In the genomic region with DNA sequence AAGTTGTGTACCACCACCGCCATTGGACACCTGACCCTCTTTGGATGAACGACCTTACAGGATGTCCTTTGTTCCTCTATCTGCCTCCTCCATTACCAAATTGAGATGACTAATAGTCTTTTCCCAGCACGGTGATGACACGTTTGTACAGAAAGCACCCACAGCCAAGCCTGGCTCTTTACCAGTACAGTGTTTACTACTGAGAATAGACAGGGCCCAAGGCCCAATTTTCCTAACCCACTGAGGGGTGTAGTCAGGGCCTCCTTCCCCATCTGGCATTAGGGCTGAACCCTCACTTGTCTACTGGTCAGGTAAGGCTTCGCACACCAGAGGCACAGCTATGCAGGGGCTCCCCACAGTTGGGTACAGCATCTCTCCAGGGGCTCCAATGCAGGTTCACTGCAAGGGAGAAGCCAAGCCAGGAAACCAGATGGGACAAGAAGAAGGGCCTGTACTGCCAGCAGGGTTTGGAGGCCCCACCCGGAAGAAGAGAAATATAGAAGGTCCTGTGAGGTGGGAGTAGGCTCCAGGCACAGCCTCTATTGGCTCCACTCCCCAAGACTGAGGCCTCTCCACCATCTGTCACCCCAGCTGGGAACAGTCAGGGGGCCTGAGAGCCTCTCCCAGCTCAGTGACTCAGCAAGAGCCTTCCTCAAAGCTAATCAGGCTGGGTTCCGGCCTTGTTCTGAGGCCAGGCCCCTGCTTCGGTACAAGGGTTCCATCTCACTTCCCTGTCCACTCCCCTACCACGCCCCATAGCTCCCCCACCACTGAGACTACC, we compare ENCODE assay signal across 8 mouse cellular contexts. TPM values are rescaled to one million over a fixed set of nuclear protein-coding genes. Genes with fewer than 3 reads are reported as not detected.
DNase-seq lines count a peak whose midpoint lies in the region; ATAC-seq lines count a peak whose summit lies in the region.

No protein-coding gene starts in this region.

- DNase-seq in neural tube, embryonic 11.5 days (ENCODE audit: low spot score), result no peak
- DNase-seq in neural tube, embryonic 10.5 days (ENCODE audit: extremely low spot score, low spot score), result no peak
- peak; percentile 97 to 99 for DNase-seq in cerebellum, adult 18-20 months
- DNase-seq in frontal cortex, adult 2 months (ENCODE audit: extremely low spot score in 1 of 2, low spot score in 1 of 2), result peak; percentile 77 to 87
- DNase-seq in layer of hippocampus, postnatal 14 days (ENCODE audit: low spot score in 2 of 2), result peak; percentile 75 to 80
- peak; percentile 68 for DNase-seq in lung, postnatal 14 days
- DNase-seq in spleen, postnatal 4 days (ENCODE audit: low spot score in 2 of 2), result peak; percentile 55 to 78

- no peak for ATAC-seq in neural tube, embryonic 11.5 days (ENCODE audit: insufficient read depth, low FRiP score, low TSS enrichment)
- ATAC-seq in hindbrain, embryonic 12.5 days (ENCODE audit: low FRiP score), result peak; percentile 57

- H3K4me2 ChIP-seq in neural tube, embryonic 11.5 days (ENCODE audit: low read depth), result no peak overlapping the region
- no peak overlapping the region for H3K4me2 ChIP-seq in hindbrain, embryonic 12.5 days (replicated peaks)

- H3K27ac ChIP-seq in neural tube, embryonic 11.5 days (ENCODE audit: low read depth, low read length), result peak overlapping the region; percentile 56; the same call in 1 of the 2 replicates
- H3K27ac ChIP-seq in hindbrain, embryonic 12.5 days, result peak overlapping the region; percentile 71

- H3K9ac ChIP-seq in neural tube, embryonic 11.5 days (ENCODE audit: low read length), result peak overlapping the region; percentile 3
- H3K9ac ChIP-seq in hindbrain, embryonic 12.5 days, result no peak overlapping the region

- H3K4me1 ChIP-seq in neural tube, embryonic 11.5 days (ENCODE audit: control insufficient read depth, insufficient read depth, low read length), result no peaks in the 10 kb centered on the region
- H3K4me1 ChIP-seq in hindbrain, embryonic 12.5 days, result peaks cover 10% of the 10 kb centered on the region

- H3K9me3 ChIP-seq in neural tube, embryonic 11.5 days (ENCODE audit: control insufficient read depth, low read length), result no peaks in the 10 kb centered on the region
- no peaks in the 10 kb centered on the region for H3K9me3 ChIP-seq in hindbrain, embryonic 12.5 days (replicated peaks)

- WGBS in neural tube, embryonic 11.5 days, result 72% methylated on average over 9 of the region's 9 CpGs
- WGBS in hindbrain, embryonic 12.5 days, result 66% methylated on average over 9 of the region's 9 CpGs

- no peak overlapping the region for H3K4me3 ChIP-seq in neural tube, embryonic 11.5 days (ENCODE audit: low read depth, low read length)
- no peak overlapping the region for H3K4me3 ChIP-seq in hindbrain, embryonic 12.5 days

- no peaks in the 10 kb centered on the region for H3K27me3 ChIP-seq in neural tube, embryonic 11.5 days (ENCODE audit: control insufficient read depth, insufficient read depth, low read length)
- H3K27me3 ChIP-seq in hindbrain, embryonic 12.5 days, result no peaks in the 10 kb centered on the region

- no peaks in the 10 kb centered on the region; the same call in 1 of the 2 replicates for H3K36me3 ChIP-seq in neural tube, embryonic 11.5 days (ENCODE audit: control insufficient read depth, insufficient read depth, low read length)
- peaks cover 17% of the 10 kb centered on the region for H3K36me3 ChIP-seq in hindbrain, embryonic 12.5 days

RNA-seq across cellular contexts. Expression of gene Mvp, which starts 6.0 kb away (rescaled TPM):
- polyA plus RNA-seq in neural tube, embryonic 11.5 days (2014; fragmentation: Nextera tagmentation; extraction: Ambion mirVana), result 3.0 and 4.2 TPM in 2 replicates
- polyA plus RNA-seq in frontal cortex, adult 2 months (2012; rRNA removed), result 8.3 and 8.8 TPM in 2 replicates
- 6.8 and 7.2 TPM in 2 replicates for polyA plus RNA-seq in hindbrain, embryonic 12.5 days (2016; fragmentation: Nextera tagmentation; extraction: Ambion mirVana)
- 1 to 10 TPM; 5.8 to 6.3 TPM for total RNA-seq in layer of hippocampus, postnatal 14 days (2021)

RNA-seq across cellular contexts. Expression of gene Pagr1b, which starts 7.9 kb away (rescaled TPM):
- polyA plus RNA-seq in neural tube, embryonic 11.5 days (2014; fragmentation: Nextera tagmentation; extraction: Ambion mirVana), result 1.1 TPM in 1 of 2 replicates, not detected in the other
- 1.7 and 2.4 TPM in 2 replicates for polyA plus RNA-seq in frontal cortex, adult 2 months (2012; rRNA removed)
- polyA plus RNA-seq in hindbrain, embryonic 12.5 days (2016; fragmentation: Nextera tagmentation; extraction: Ambion mirVana), result 0.72 and 1.3 TPM in 2 replicates
- total RNA-seq in layer of hippocampus, postnatal 14 days (2021), result 1 to 10 TPM in 1 of 2 experiments, not detected in 1; 2.0 TPM

RNA-seq across cellular contexts. Expression of gene Pagr1a, which starts 8.7 kb away (rescaled TPM):
- polyA plus RNA-seq in neural tube, embryonic 11.5 days (2014; fragmentation: Nextera tagmentation; extraction: Ambion mirVana), result 99.6 and 105 TPM in 2 replicates
- 30.0 and 42.3 TPM in 2 replicates for polyA plus RNA-seq in frontal cortex, adult 2 months (2012; rRNA removed)
- polyA plus RNA-seq in hindbrain, embryonic 12.5 days (2016; fragmentation: Nextera tagmentation; extraction: Ambion mirVana), result 46.6 and 51.6 TPM in 2 replicates
- total RNA-seq in layer of hippocampus, postnatal 14 days (2021), result 10 to 100 TPM; 21.2 to 27.3 TPM

RNA-seq across cellular contexts. Expression of gene Gm42742, which starts 12.5 kb away (rescaled TPM):
- 14.3 and 19.4 TPM in 2 replicates for polyA plus RNA-seq in neural tube, embryonic 11.5 days (2014; fragmentation: Nextera tagmentation; extraction: Ambion mirVana)
- 95.5 and 113 TPM in 2 replicates for polyA plus RNA-seq in frontal cortex, adult 2 months (2012; rRNA removed)
- polyA plus RNA-seq in hindbrain, embryonic 12.5 days (2016; fragmentation: Nextera tagmentation; extraction: Ambion mirVana), result 63.8 and 69.6 TPM in 2 replicates
- 10 to 100 TPM; 34.0 to 35.5 TPM for total RNA-seq in layer of hippocampus, postnatal 14 days (2021)

RNA-seq across cellular contexts. Expression of gene Prrt2, which starts 12.6 kb away (rescaled TPM):
- 6.2 and 6.9 TPM in 2 replicates for polyA plus RNA-seq in neural tube, embryonic 11.5 days (2014; fragmentation: Nextera tagmentation; extraction: Ambion mirVana)
- 227 and 259 TPM in 2 replicates for polyA plus RNA-seq in frontal cortex, adult 2 months (2012; rRNA removed)
- 7.1 and 9.6 TPM in 2 replicates for polyA plus RNA-seq in hindbrain, embryonic 12.5 days (2016; fragmentation: Nextera tagmentation; extraction: Ambion mirVana)
- 100 to 1,000 TPM; 184 to 201 TPM for total RNA-seq in layer of hippocampus, postnatal 14 days (2021)

Comparison
In these comparisons a context has a peak if more than half of its experiments do, and no peak if none do; other contexts are left out.
1. DNase-seq: peak in cerebellum, adult 18-20 months (2 of 2), frontal cortex, adult 2 months (2 of 2), layer of hippocampus, postnatal 14 days (2 of 2), lung, postnatal 14 days (single experiment) and spleen, postnatal 4 days (2 of 2); none in neural tube, embryonic 11.5 days (single experiment) and neural tube, embryonic 10.5 days (single experiment).